Mouse (Mus musculus) C2C12 (cell line): Measurements from ENCODE around the gene Pkd2.

ENCODE experiments used
- CTCF ChIP-seq: IDR thresholded peaks from one replicate; pipeline ENCODE4 v1.5.1; 2011; ENCODE audit not compliant: control insufficient read depth, insufficient read depth, insufficient read length
- USF1 ChIP-seq: IDR thresholded peaks from one replicate; pipeline ENCODE4 v1.6.1; 2011; ENCODE audit warnings: low read depth, mild to moderate bottlenecking, control low read depth, moderate library complexity

DNA sequence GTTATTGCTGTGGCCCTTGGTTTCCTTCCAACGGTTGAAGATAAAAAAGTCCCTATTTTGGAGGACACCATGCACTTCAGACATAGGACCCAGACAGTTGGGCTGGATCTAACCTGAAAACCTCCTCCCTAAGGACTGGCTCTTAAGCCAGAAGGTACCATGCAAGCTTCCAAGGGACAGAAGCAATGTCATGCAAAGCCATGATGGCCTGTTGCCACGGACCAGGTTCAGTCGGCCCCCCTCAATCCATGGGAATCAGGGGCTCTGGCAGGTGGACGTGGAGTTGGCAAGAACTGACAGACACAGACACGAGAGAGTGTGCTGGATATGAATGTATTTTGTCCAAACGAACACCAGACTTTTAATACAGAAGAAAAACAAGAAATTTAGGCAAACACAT lies 16.9 kb upstream of the Pkd2 start:
- TF ChIP-seq CTCF, result no peak
- TF ChIP-seq USF1, result no peak
